Mouse (Mus musculus) limb, embryonic 14.5 days (tissue): ENCODE data around the gene Tspear. TPM values are rescaled to one million over a fixed set of nuclear protein-coding genes. Genes with fewer than 3 reads are reported as not detected.

Experiments used
- ATAC-seq: fragments of 200-750 bp; cut with Nextera tagmentation; 2 replicates; pipeline ENCODE4 v1.8.0; 2017; ENCODE audit warnings: low read depth, moderate number of reproducible peaks, moderate TSS enrichment; ENCODE audit not compliant: low FRiP score
- DNase-seq: peaks from one replicate; pipeline ENCODE4 v3.0.0-alpha.2; 2015; ENCODE audit warnings: low spot score
- H3K27ac ChIP-seq: fragments of 300-500 bp; sonication (generic); replicated peaks from 2 replicates; pipeline ENCODE4 v1.5.1; 2014; ENCODE audit warnings: low read depth, mild to moderate bottlenecking, low read length, moderate library complexity, mixed read lengths
- H3K27me3 ChIP-seq: fragments of 300-500 bp; sonication (generic); 2 replicates; pipeline ENCODE4 v1.6.1; 2014; ENCODE audit warnings: low read length, mixed read lengths; ENCODE audit not compliant: control insufficient read depth, insufficient read depth
- H3K36me3 ChIP-seq: fragments of 300-500 bp; sonication (generic); 2 replicates; pipeline ENCODE4 v1.6.1; 2014; ENCODE audit warnings: mild to moderate bottlenecking, low read length, moderate library complexity, mixed read lengths; ENCODE audit not compliant: control insufficient read depth, insufficient read depth
- H3K4me1 ChIP-seq: fragments of 300-500 bp; sonication (generic); 2 replicates; pipeline ENCODE4 v1.6.1; 2014; ENCODE audit warnings: antibody characterized with exemption, low read length, mixed read lengths; ENCODE audit not compliant: control insufficient read depth, insufficient read depth
- H3K4me2 ChIP-seq: fragments of 300-500 bp; sonication (generic); replicated peaks from 2 replicates; pipeline ENCODE4 v1.6.1; 2014; ENCODE audit warnings: low read depth, mild to moderate bottlenecking, low read length, moderate library complexity; ENCODE audit not compliant: severe bottlenecking
- H3K4me3 ChIP-seq: fragments of 300-500 bp; sonication (generic); replicated peaks from 2 replicates; pipeline ENCODE4 v1.5.1; 2014; ENCODE audit warnings: low read length
- H3K9ac ChIP-seq: fragments of 300-500 bp; sonication (generic); 2 replicates; pipeline ENCODE4 v1.6.1; 2014; ENCODE audit warnings: mild to moderate bottlenecking, low read depth, low read length, moderate library complexity; ENCODE audit not compliant: severe bottlenecking
- H3K9me3 ChIP-seq: fragments of 300-500 bp; sonication (generic); 2 replicates; pipeline ENCODE4 v1.6.1; 2016; ENCODE audit warnings: low read length; ENCODE audit not compliant: control insufficient read depth
- POLR2A ChIP-seq: fragments of 200-500 bp; IDR thresholded peaks from 2 replicates; pipeline ENCODE4 v1.8.0; 2012; ENCODE audit warnings: inconsistent platforms, mild to moderate bottlenecking, moderate library complexity, borderline replicate concordance; ENCODE audit not compliant: insufficient read depth, insufficient read length; ENCODE audit errors: extremely low read depth
- WGBS: fragments of 180-500 bp; shearing (Covaris S2); extraction: QIAGEN DNeasy Blood & Tissue Kit; methylation state at CpG from one replicate; pipeline ENCODE4 v1.1.7; 2014; 5-methylcytosine and 5-hydroxymethylcytosine counted together
- microRNA counts: library from miRNA; unstranded; fragments of <30 nt; microRNA quantifications from one replicate; lab custom pipeline; 2016
- microRNA-seq: library from miRNA; unstranded; fragments of <30 nt; microRNA quantifications from one replicate; pipeline ENCODE4, GENCODE M21; 2016
- polyA plus RNA-seq, 2 experiments: library from polyadenylated mRNA; depleted of rRNA in 1 of 2; stranded (reverse) in 1 of 2; unstranded in 1 of 2; fragments of >200 nt; fragmentation: Nextera tagmentation in 1 of 2; extraction: Ambion mirVana in 1 of 2; gene quantifications; 2 replicates each; pipeline versions ENCODE4 v1.2.1 to v1.2.3; 2012 to 2014

The Tspear gene
- polyA plus RNA-seq, 2 experiments, result 1.5 to 2.0 TPM

GRCm38 (mm10) chr10:77922681-77923080 lies 236.3 kb downstream of the Tspear start:
- DNase-seq (no peak), ATAC-seq (no peak)
- H3K36me3 ChIP-seq, result no peaks in the 10 kb centered on the region
- no peak overlapping the region for H3K4me3 ChIP-seq
- no peak overlapping the region for H3K4me2 ChIP-seq
- H3K9me3 ChIP-seq, result no peaks in the 10 kb centered on the region
- no peaks in the 10 kb centered on the region for H3K27me3 ChIP-seq
- no peak overlapping the region for H3K27ac ChIP-seq
- TF ChIP-seq POLR2A, result no peak
- H3K9ac ChIP-seq, result no peak overlapping the region
- no peaks in the 10 kb centered on the region for H3K4me1 ChIP-seq
- WGBS, result 48% methylated on average over 4 of the region's 4 CpGs

- Histone ChIP-seq H3K9ac (no peak overlapping the region), H3K36me3 (no peaks in the 10 kb centered on the region), H3K27me3 (no peaks in the 10 kb centered on the region), H3K9me3 (no peaks in the 10 kb centered on the region), H3K27ac (no peak overlapping the region), H3K4me1 (no peaks in the 10 kb centered on the region), H3K4me2 (no peak overlapping the region), H3K4me3 (no peak overlapping the region)
- DNase-seq (peak; percentile 32), ATAC-seq (no peak)
- WGBS, result 45% methylated on average over 7 of the region's 7 CpGs
- no peak for TF ChIP-seq POLR2A
Observed at GRCm38 (mm10) chr10:77926140-77926539, 239.8 kb downstream of the Tspear start.

GRCm38 (mm10) chr10:77927375-77927774 lies 241.0 kb downstream of the Tspear start:
- WGBS, result 82% methylated on average over 10 of the region's 10 CpGs
- H3K9me3 ChIP-seq, result no peaks in the 10 kb centered on the region
- no peak overlapping the region for H3K4me2 ChIP-seq
- DNase-seq (no peak), ATAC-seq (no peak)
- H3K4me1 ChIP-seq, result no peaks in the 10 kb centered on the region
- no peaks in the 10 kb centered on the region for H3K27me3 ChIP-seq
- no peak for TF ChIP-seq POLR2A
- no peak overlapping the region for H3K4me3 ChIP-seq
- no peaks in the 10 kb centered on the region for H3K36me3 ChIP-seq
- no peak overlapping the region for H3K9ac ChIP-seq
- H3K27ac ChIP-seq, result no peak overlapping the region

MicroRNA genes within 50 kb of the gene (microRNA counts, 519-probe panel; counts per million panel counts)
- not detected for microRNA mmu-miR-1930 (lab: Ali Mortazavi, UCI)

Small RNAs within 50 kb of the gene (microRNA-seq; reads per million reads assigned to microRNA genes)
- 10.1 reads per million, percentile 21 among the genes with 10 or more reads in this experiment for gene Mir1930

Other genes starting within 250 kb of the Tspear start
- gene Fam207a, start 170.8 kb upstream of the Tspear start, polyA plus RNA-seq (2012; rRNA removed), result 35.5 and 38.6 TPM in 2 replicates
- 40.6 and 41.7 TPM in 2 replicates for gene Fam207a, start 170.8 kb upstream of the Tspear start, polyA plus RNA-seq (2014; fragmentation: Nextera tagmentation; extraction: Ambion mirVana)
- 2.7 and 2.9 TPM in 2 replicates for gene Itgb2, start 156.3 kb upstream of the Tspear start, polyA plus RNA-seq (2012; rRNA removed)
- gene Itgb2, start 156.3 kb upstream of the Tspear start, polyA plus RNA-seq (2014; fragmentation: Nextera tagmentation; extraction: Ambion mirVana), result 2.5 and 3.7 TPM in 2 replicates
- gene Pttg1ip, start 104.8 kb upstream of the Tspear start, polyA plus RNA-seq (2012; rRNA removed), result 117 and 122 TPM in 2 replicates
- gene Pttg1ip, start 104.8 kb upstream of the Tspear start, polyA plus RNA-seq (2014; fragmentation: Nextera tagmentation; extraction: Ambion mirVana), result 138 and 147 TPM in 2 replicates
- 466 and 472 TPM in 2 replicates for gene Sumo3, start 80.5 kb upstream of the Tspear start, polyA plus RNA-seq (2012; rRNA removed)
- gene Sumo3, start 80.5 kb upstream of the Tspear start, polyA plus RNA-seq (2014; fragmentation: Nextera tagmentation; extraction: Ambion mirVana), result 328 and 351 TPM in 2 replicates
- 1.8 and 8.4 TPM in 2 replicates for gene Gm49325, start 80.4 kb upstream of the Tspear start, polyA plus RNA-seq (2012; rRNA removed)
- gene Gm49325, start 80.4 kb upstream of the Tspear start, polyA plus RNA-seq (2014; fragmentation: Nextera tagmentation; extraction: Ambion mirVana), result 1.9 and 5.8 TPM in 2 replicates
- gene Ube2g2, start 64.3 kb upstream of the Tspear start, polyA plus RNA-seq (2012; rRNA removed), result 55.1 and 59.8 TPM in 2 replicates
- 57.4 and 58.6 TPM in 2 replicates for gene Ube2g2, start 64.3 kb upstream of the Tspear start, polyA plus RNA-seq (2014; fragmentation: Nextera tagmentation; extraction: Ambion mirVana)
- not detected in 2 replicates for gene Gm19402, start 4.2 kb downstream of the Tspear start, polyA plus RNA-seq (2012; rRNA removed)
- gene Gm19402, start 4.2 kb downstream of the Tspear start, polyA plus RNA-seq (2014; fragmentation: Nextera tagmentation; extraction: Ambion mirVana), result not detected in 2 replicates
- gene Gm9508, start 10.7 kb downstream of the Tspear start, polyA plus RNA-seq (2012; rRNA removed), result not detected in 2 replicates
- not detected in 2 replicates for gene Gm9508, start 10.7 kb downstream of the Tspear start, polyA plus RNA-seq (2014; fragmentation: Nextera tagmentation; extraction: Ambion mirVana)
- gene Gm10272, start 20.1 kb downstream of the Tspear start, polyA plus RNA-seq (2012; rRNA removed), result not detected in 2 replicates
- not detected in 2 replicates for gene Gm10272, start 20.1 kb downstream of the Tspear start, polyA plus RNA-seq (2014; fragmentation: Nextera tagmentation; extraction: Ambion mirVana)
- not detected in 2 replicates for gene Gm10024, start 24.9 kb downstream of the Tspear start, polyA plus RNA-seq (2012; rRNA removed)
- 0.94 TPM in 1 of 2 replicates, not detected in the other for gene Gm10024, start 24.9 kb downstream of the Tspear start, polyA plus RNA-seq (2014; fragmentation: Nextera tagmentation; extraction: Ambion mirVana)
- not detected in 2 replicates for gene Gm10142, start 29.2 kb downstream of the Tspear start, polyA plus RNA-seq (2012; rRNA removed)
- gene Gm10142, start 29.2 kb downstream of the Tspear start, polyA plus RNA-seq (2014; fragmentation: Nextera tagmentation; extraction: Ambion mirVana), result not detected in 2 replicates
- 0.10 and 0.20 TPM in 2 replicates for gene Krtap12-1, start 34.0 kb downstream of the Tspear start, polyA plus RNA-seq (2012; rRNA removed)
- not detected in 2 replicates for gene Krtap12-1, start 34.0 kb downstream of the Tspear start, polyA plus RNA-seq (2014; fragmentation: Nextera tagmentation; extraction: Ambion mirVana)
- gene Gm10100, start 39.9 kb downstream of the Tspear start, polyA plus RNA-seq (2012; rRNA removed), result not detected in 2 replicates
- gene Gm10100, start 39.9 kb downstream of the Tspear start, polyA plus RNA-seq (2014; fragmentation: Nextera tagmentation; extraction: Ambion mirVana), result not detected in 2 replicates
- gene Gm18596, start 56.1 kb downstream of the Tspear start, polyA plus RNA-seq (2012; rRNA removed), result not detected in 2 replicates
- not detected in 2 replicates for gene Gm18596, start 56.1 kb downstream of the Tspear start, polyA plus RNA-seq (2014; fragmentation: Nextera tagmentation; extraction: Ambion mirVana)
- not detected in 2 replicates for gene Gm9736, start 64.8 kb downstream of the Tspear start, polyA plus RNA-seq (2012; rRNA removed)
- gene Gm9736, start 64.8 kb downstream of the Tspear start, polyA plus RNA-seq (2014; fragmentation: Nextera tagmentation; extraction: Ambion mirVana), result not detected in 2 replicates
- not detected in 2 replicates for gene Gm3233, start 73.1 kb downstream of the Tspear start, polyA plus RNA-seq (2012; rRNA removed)
- gene Gm3233, start 73.1 kb downstream of the Tspear start, polyA plus RNA-seq (2014; fragmentation: Nextera tagmentation; extraction: Ambion mirVana), result not detected in 2 replicates
- not detected in 2 replicates for gene Gm3238, start 84.8 kb downstream of the Tspear start, polyA plus RNA-seq (2012; rRNA removed)
- gene Gm3238, start 84.8 kb downstream of the Tspear start, polyA plus RNA-seq (2014; fragmentation: Nextera tagmentation; extraction: Ambion mirVana), result not detected in 2 replicates
- gene Gm7138, start 90.4 kb downstream of the Tspear start, polyA plus RNA-seq (2012; rRNA removed), result not detected in 2 replicates
- gene Gm7138, start 90.4 kb downstream of the Tspear start, polyA plus RNA-seq (2014; fragmentation: Nextera tagmentation; extraction: Ambion mirVana), result not detected in 2 replicates
- gene Gm3250, start 96.0 kb downstream of the Tspear start, polyA plus RNA-seq (2012; rRNA removed), result not detected in 2 replicates
- gene Gm3250, start 96.0 kb downstream of the Tspear start, polyA plus RNA-seq (2014; fragmentation: Nextera tagmentation; extraction: Ambion mirVana), result not detected in 2 replicates
- gene Gm7137, start 101.6 kb downstream of the Tspear start, polyA plus RNA-seq (2012; rRNA removed), result not detected in 2 replicates
- gene Gm7137, start 101.6 kb downstream of the Tspear start, polyA plus RNA-seq (2014; fragmentation: Nextera tagmentation; extraction: Ambion mirVana), result not detected in 2 replicates
- not detected in 2 replicates for gene Gm9639, start 108.5 kb downstream of the Tspear start, polyA plus RNA-seq (2012; rRNA removed)
- not detected in 2 replicates for gene Gm9639, start 108.5 kb downstream of the Tspear start, polyA plus RNA-seq (2014; fragmentation: Nextera tagmentation; extraction: Ambion mirVana)
- not detected in 2 replicates for gene Gm19668, start 112.6 kb downstream of the Tspear start, polyA plus RNA-seq (2012; rRNA removed)
- not detected in 2 replicates for gene Gm19668, start 112.6 kb downstream of the Tspear start, polyA plus RNA-seq (2014; fragmentation: Nextera tagmentation; extraction: Ambion mirVana)
- gene Gm9507, start 125.3 kb downstream of the Tspear start, polyA plus RNA-seq (2012; rRNA removed), result not detected in 2 replicates
- not detected in 2 replicates for gene Gm9507, start 125.3 kb downstream of the Tspear start, polyA plus RNA-seq (2014; fragmentation: Nextera tagmentation; extraction: Ambion mirVana)
- gene Gm2696, start 128.1 kb downstream of the Tspear start, polyA plus RNA-seq (2012; rRNA removed), result 0.13 and 0.25 TPM in 2 replicates
- gene Gm2696, start 128.1 kb downstream of the Tspear start, polyA plus RNA-seq (2014; fragmentation: Nextera tagmentation; extraction: Ambion mirVana), result not detected in 2 replicates
- not detected in 2 replicates for gene Krtap10-4, start 140.5 kb downstream of the Tspear start, polyA plus RNA-seq (2012; rRNA removed)
- not detected in 2 replicates for gene Krtap10-4, start 140.5 kb downstream of the Tspear start, polyA plus RNA-seq (2014; fragmentation: Nextera tagmentation; extraction: Ambion mirVana)
- 0.08 and 0.14 TPM in 2 replicates for gene Krtap10-10, start 149.4 kb downstream of the Tspear start, polyA plus RNA-seq (2012; rRNA removed)
- gene Krtap10-10, start 149.4 kb downstream of the Tspear start, polyA plus RNA-seq (2014; fragmentation: Nextera tagmentation; extraction: Ambion mirVana), result not detected in 2 replicates
- not detected in 2 replicates for gene Gm36176, start 160.2 kb downstream of the Tspear start, polyA plus RNA-seq (2012; rRNA removed)
- gene Gm36176, start 160.2 kb downstream of the Tspear start, polyA plus RNA-seq (2014; fragmentation: Nextera tagmentation; extraction: Ambion mirVana), result not detected in 2 replicates
- 0.13 TPM in 1 of 2 replicates, not detected in the other for gene Gm10318, start 166.3 kb downstream of the Tspear start, polyA plus RNA-seq (2012; rRNA removed)
- not detected in 2 replicates for gene Gm10318, start 166.3 kb downstream of the Tspear start, polyA plus RNA-seq (2014; fragmentation: Nextera tagmentation; extraction: Ambion mirVana)
- 0.06 and 0.10 TPM in 2 replicates for gene Gm3285, start 175.4 kb downstream of the Tspear start, polyA plus RNA-seq (2012; rRNA removed)
- gene Gm3285, start 175.4 kb downstream of the Tspear start, polyA plus RNA-seq (2014; fragmentation: Nextera tagmentation; extraction: Ambion mirVana), result not detected in 2 replicates
- 3.6 and 4.8 TPM in 2 replicates for gene Lrrc3, start 216.0 kb downstream of the Tspear start, polyA plus RNA-seq (2012; rRNA removed)
- gene Lrrc3, start 216.0 kb downstream of the Tspear start, polyA plus RNA-seq (2014; fragmentation: Nextera tagmentation; extraction: Ambion mirVana), result 3.4 and 3.6 TPM in 2 replicates